In the genomic region with DNA sequence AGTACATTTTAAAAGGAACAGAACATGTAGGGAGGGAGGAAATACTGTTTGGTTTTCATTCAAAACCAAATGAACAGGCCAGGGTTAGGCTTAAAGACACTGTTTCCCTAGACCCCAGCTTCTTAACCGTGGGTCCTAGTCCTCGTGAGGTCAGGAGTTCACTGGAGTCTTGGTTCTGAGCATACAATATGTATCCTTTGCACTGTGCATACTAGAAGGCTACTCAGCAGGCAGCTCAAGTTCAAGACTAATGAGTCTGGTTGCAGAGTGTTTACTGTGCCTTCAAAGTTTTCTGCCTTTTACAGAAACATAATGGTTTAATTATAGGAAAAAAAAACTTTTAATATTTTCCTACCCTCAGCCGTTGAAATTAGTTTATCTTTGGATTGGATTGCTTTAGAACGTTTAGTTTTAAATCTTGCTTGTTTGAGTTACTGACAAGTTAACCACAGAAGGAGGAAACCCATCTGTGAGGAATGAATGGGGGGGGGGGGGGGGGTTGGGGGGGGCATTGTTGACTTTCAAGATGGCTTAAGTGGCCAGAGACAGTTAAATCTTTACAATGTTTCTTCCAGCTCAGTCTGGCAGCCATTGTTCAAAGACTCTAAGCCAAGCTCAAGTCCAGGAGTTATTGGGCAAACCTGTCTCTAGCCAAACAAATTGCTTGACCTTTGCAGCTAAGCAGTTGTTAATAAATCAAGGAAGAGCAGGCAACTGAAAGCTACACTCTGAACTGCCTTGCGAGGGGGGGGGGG, we compare ENCODE assay signal across 15 mouse cellular contexts.
DNase-seq lines count a peak whose midpoint lies in the region; ATAC-seq and TF ChIP-seq lines count a peak whose summit lies in the region.
"Had no signal": no experiment of that assay in that cellular context is flagged by ENCODE, and none has a peak within 500 bp of the region (broad histone marks: within the 10 kb centered on the region; RNA-seq: fewer than 3 reads in every experiment).

No protein-coding gene starts in this region.

- no peaks in the 10 kb centered on the region for H3K27me3 ChIP-seq in lung, embryonic 16.5 days (ENCODE audit: control insufficient read depth, insufficient read depth, low read depth, low read length)
- no peaks in the 10 kb centered on the region for H3K27me3 ChIP-seq in intestine, postnatal 0 days (replicated peaks; ENCODE audit: control insufficient read depth, insufficient read depth, low read length)
- H3K27me3 ChIP-seq in stomach, embryonic 16.5 days (ENCODE audit: control insufficient read depth, insufficient read depth, low read length): no peaks in the 10 kb centered on the region
- no peaks in the 10 kb centered on the region for H3K27me3 ChIP-seq in hindbrain, embryonic 16.5 days (replicated peaks; ENCODE audit: control insufficient read depth, insufficient read depth, low read length)
- H3K27me3 ChIP-seq: heart, embryonic 12.5 days had no signal

- no peak overlapping the region for H3K4me3 ChIP-seq in lung, embryonic 16.5 days (ENCODE audit: low read length)
- H3K4me3 ChIP-seq in intestine, postnatal 0 days (ENCODE audit: low read depth, low read length): no peak overlapping the region
- no peak overlapping the region for H3K4me3 ChIP-seq in stomach, embryonic 16.5 days (replicated peaks; ENCODE audit: low read length)
- H3K4me3 ChIP-seq in hindbrain, embryonic 16.5 days (ENCODE audit: low read length): no peak overlapping the region
- H3K4me3 ChIP-seq: heart, embryonic 12.5 days; myocyte had no signal

- H3K4me2 ChIP-seq in lung, embryonic 16.5 days (ENCODE audit: low read depth, low read length): no peak overlapping the region
- H3K4me2 ChIP-seq in intestine, postnatal 0 days (replicated peaks; ENCODE audit: low read depth): 0 out of 2 replicates have a peak overlapping the region, but pooled peaks have one; percentile 3
- 0 out of 2 replicates have a peak overlapping the region, but pooled peaks have one; percentile 25 for H3K4me2 ChIP-seq in stomach, embryonic 16.5 days (ENCODE audit: low read depth, low read length)
- no peak overlapping the region for H3K4me2 ChIP-seq in hindbrain, embryonic 16.5 days (ENCODE audit: low read length)
- H3K4me2 ChIP-seq: heart, embryonic 12.5 days had no signal

- no peak overlapping the region for H3K9ac ChIP-seq in lung, embryonic 16.5 days (ENCODE audit: low read length)
- no peak overlapping the region for H3K9ac ChIP-seq in intestine, postnatal 0 days (ENCODE audit: low read depth, low read length)
- no peak overlapping the region for H3K9ac ChIP-seq in stomach, embryonic 16.5 days (ENCODE audit: low read length)
- no peak overlapping the region for H3K9ac ChIP-seq in hindbrain, embryonic 16.5 days (ENCODE audit: low read depth, low read length)
- H3K9ac ChIP-seq: heart, embryonic 12.5 days; liver, embryonic 14.5 days had no signal

- peaks cover 2% of the 10 kb centered on the region; the same call in 1 of the 2 replicates for H3K4me1 ChIP-seq in lung, embryonic 16.5 days (replicated peaks; ENCODE audit: control insufficient read depth, insufficient read depth, low read length)
- H3K4me1 ChIP-seq in intestine, postnatal 0 days (replicated peaks; ENCODE audit: control insufficient read depth, insufficient read depth, low read length): no peaks in the 10 kb centered on the region
- H3K4me1 ChIP-seq in stomach, embryonic 16.5 days (ENCODE audit: control insufficient read depth, insufficient read depth, low read length): peaks cover 4% of the 10 kb centered on the region; the same call in 1 of the 2 replicates
- H3K4me1 ChIP-seq in hindbrain, embryonic 16.5 days (ENCODE audit: control insufficient read depth, insufficient read depth, low read depth, low read length): no peaks in the 10 kb centered on the region
- H3K4me1 ChIP-seq: heart, embryonic 12.5 days had no signal

- H3K27ac ChIP-seq in lung, embryonic 16.5 days (ENCODE audit: low read length): no peak overlapping the region
- no peak overlapping the region for H3K27ac ChIP-seq in intestine, postnatal 0 days (ENCODE audit: low read depth, low read length)
- H3K27ac ChIP-seq in stomach, embryonic 16.5 days (ENCODE audit: low read length): peak overlapping the region; percentile 64
- no peak overlapping the region for H3K27ac ChIP-seq in hindbrain, embryonic 16.5 days (ENCODE audit: low read depth, low read length)
- H3K27ac ChIP-seq: liver, embryonic 14.5 days had no signal

- no peak for TF ChIP-seq CTCF in intestine, postnatal 0 days (IDR thresholded peaks at IDR 0.05; ENCODE audit: low read depth)

- peak; percentile 38; the same call in 1 of the 2 replicates for ATAC-seq in lung, embryonic 16.5 days (ENCODE audit: low read depth)
- peak; percentile 57; the same call in 1 of the 2 replicates for ATAC-seq in intestine, postnatal 0 days
- ATAC-seq in stomach, embryonic 16.5 days (ENCODE audit: insufficient read depth, low FRiP score): peak; percentile 72; the same call in 1 of the 2 replicates
- ATAC-seq in megakaryocyte, adult 5-6 weeks (ENCODE audit: poor library complexity, severe bottlenecking): no peak
- no peak for ATAC-seq in hindbrain, embryonic 16.5 days
- ATAC-seq: forebrain, embryonic 14.5 days had no signal

- peak; percentile 35 for DNase-seq in embryo, embryonic 10 days (ENCODE audit: low spot score)
- no peak for DNase-seq in embryo, embryonic 9.5 days (ENCODE audit: extremely low spot score)
- DNase-seq in lung, postnatal 10 days: no peak
- DNase-seq: cerebellum, adult 11 months; gastrocnemius, postnatal 25 days; right cerebral cortex, adult 18-20 months had no signal

- 15% methylated on average over 5 of the region's 5 CpGs for WGBS in lung, embryonic 16.5 days
- 21% methylated on average over 5 of the region's 5 CpGs for WGBS in intestine, postnatal 0 days
- WGBS in stomach, embryonic 16.5 days: 11% methylated on average over 5 of the region's 5 CpGs
- WGBS in hindbrain, embryonic 16.5 days: 68% methylated on average over 4 of the region's 5 CpGs

- no peaks in the 10 kb centered on the region for H3K9me3 ChIP-seq in lung, embryonic 16.5 days (ENCODE audit: control insufficient read depth, low read length)
- H3K9me3 ChIP-seq in intestine, postnatal 0 days (ENCODE audit: control insufficient read depth): no peaks in the 10 kb centered on the region
- no peaks in the 10 kb centered on the region for H3K9me3 ChIP-seq in stomach, embryonic 16.5 days (replicated peaks; ENCODE audit: control insufficient read depth, low read length)
- H3K9me3 ChIP-seq in hindbrain, embryonic 16.5 days (ENCODE audit: control insufficient read depth, low read length): no peaks in the 10 kb centered on the region
- H3K9me3 ChIP-seq: heart, embryonic 12.5 days had no signal

- no peaks in the 10 kb centered on the region for H3K36me3 ChIP-seq in lung, embryonic 16.5 days (ENCODE audit: control insufficient read depth, insufficient read depth, low read length)
- H3K36me3 ChIP-seq in intestine, postnatal 0 days (ENCODE audit: control insufficient read depth, insufficient read depth): no peaks in the 10 kb centered on the region
- no peaks in the 10 kb centered on the region for H3K36me3 ChIP-seq in stomach, embryonic 16.5 days (ENCODE audit: control insufficient read depth, insufficient read depth, low read length)
- H3K36me3 ChIP-seq in hindbrain, embryonic 16.5 days (ENCODE audit: control insufficient read depth, insufficient read depth, low read length): no peaks in the 10 kb centered on the region
- H3K36me3 ChIP-seq: heart, embryonic 12.5 days had no signal

Comparison
In these comparisons a context has a peak if more than half of its experiments do, and no peak if none do; other contexts are left out.
1. ATAC-seq: peak in lung, embryonic 16.5 days (single experiment), intestine, postnatal 0 days (single experiment) and stomach, embryonic 16.5 days (single experiment); none in megakaryocyte, adult 5-6 weeks (single experiment) and hindbrain, embryonic 16.5 days (single experiment).
2. H3K4me2 ChIP-seq: peak in intestine, postnatal 0 days (single experiment) and stomach, embryonic 16.5 days (single experiment); none in lung, embryonic 16.5 days (single experiment) and hindbrain, embryonic 16.5 days (single experiment).